Mouse (Mus musculus): ENCODE data around the gene Vmn2r25. TPM values are rescaled to one million over a fixed set of nuclear protein-coding genes. Genes with fewer than 3 reads are reported as not detected.
"Not testable (repeated sequence)": the region's sequence is repeated elsewhere in the genome, so short reads cannot be mapped to it uniquely, and the experiment has no call there.

Gene Vmn2r25
- polyA plus RNA-seq (2017; shearing (Covaris generic)), result not detected

DNA sequence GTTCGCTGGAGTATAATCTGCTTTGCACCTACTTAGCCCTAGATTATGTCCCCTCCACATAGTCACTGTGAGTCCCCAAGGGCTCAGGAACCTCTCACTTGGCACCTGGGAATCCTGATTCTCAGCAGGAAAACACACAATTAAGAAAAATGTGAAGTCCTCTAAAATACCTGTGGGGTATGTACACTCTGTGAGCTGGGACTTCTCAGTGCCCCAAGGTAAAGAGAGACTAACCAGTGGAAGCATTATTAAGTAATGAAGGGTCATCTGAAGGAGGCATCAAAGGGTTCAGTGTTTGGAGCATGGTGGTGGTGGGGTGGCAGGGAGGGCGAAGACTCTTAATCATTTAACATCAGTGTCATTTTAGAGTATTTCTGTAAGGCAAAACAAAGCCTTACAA is at the start of gene Vmn2r25:
Gene Vmn2r25 (minus strand): TSS at position 101 of the 400 bp plus-strand sequence.
- ATAC-seq, result not testable (repeated sequence)

DNA sequence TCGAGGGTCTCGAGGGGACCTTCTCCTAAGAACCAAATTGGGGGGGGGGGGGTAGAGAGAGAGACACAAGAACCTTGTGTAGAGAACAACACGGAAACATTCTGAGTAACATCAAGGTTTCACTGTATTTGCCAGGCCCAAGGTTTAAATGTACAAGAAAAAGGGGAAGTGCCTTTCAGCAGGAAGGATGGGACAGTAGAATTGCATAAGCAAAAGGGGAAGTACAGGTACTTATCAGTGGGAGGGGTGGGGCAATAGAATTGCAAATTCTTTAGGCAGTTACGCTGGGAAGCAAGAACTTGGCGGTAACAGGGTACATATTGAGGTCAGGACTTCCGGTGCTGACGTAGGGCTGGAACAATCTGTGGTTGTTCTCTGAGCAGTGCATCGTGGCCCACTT is 33.3 kb downstream of the Vmn2r25 start:
- no peak for ATAC-seq

DNA sequence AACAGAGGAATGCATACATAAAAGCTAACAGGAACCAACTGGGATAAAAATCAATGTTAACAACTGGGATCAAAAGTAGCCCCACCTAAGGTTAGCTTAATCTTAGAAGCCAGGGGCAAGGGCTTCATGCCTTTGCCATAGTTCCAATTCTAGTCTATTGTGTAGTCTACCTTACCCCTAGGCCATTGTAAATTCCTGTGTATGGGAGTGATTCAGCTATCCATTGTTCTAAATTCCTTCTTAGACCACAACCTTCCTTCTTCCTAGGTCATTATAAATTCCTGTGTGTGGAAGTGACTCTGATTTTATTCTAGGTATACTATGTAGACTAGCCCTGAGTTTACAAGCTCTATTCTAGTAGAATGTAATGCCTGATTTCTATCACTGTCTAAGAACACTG is 43.0 kb downstream of the Vmn2r25 start:
- ATAC-seq, result not testable (repeated sequence)

DNA sequence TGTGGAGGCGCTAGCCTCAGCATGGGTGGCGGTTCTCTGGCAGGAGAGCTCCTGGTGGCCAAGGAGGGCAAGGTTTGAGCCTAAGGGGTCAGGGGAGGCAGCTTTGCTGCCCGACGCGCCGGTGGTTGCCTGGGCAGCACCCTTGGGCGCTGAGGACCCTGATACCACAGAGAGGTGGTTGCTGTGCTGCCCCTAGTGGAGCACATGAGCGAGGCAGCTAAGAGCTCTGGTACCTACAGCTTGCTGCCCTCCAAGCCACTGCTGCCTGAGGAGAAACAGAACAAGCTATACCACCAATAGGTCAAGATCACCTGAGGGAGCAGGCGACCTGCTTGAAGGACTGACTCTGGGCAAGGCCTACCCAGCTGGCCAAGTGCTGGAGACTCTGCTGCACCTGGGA is 59.5 kb downstream of the Vmn2r25 start:
- no peak for ATAC-seq

DNA sequence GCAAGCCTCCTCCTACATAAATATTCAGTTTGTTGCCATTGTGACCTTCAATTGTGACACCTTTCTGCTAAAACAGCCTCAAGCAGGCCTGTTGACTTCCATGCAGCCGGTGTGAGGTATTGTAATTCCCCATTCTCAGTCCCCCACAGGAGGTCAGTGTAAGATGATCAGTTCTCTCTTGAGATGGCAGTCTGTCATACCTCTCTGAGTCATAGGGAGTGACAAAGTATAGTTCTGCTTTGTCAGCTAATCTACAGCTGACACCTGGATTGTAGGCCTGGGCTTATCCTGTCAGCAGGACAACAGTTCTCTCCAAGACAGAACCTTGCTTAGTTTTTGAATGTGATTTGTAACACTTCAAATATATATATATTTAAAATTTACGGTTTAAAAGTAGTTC is 68.4 kb downstream of the Vmn2r25 start:
- ATAC-seq, result no peak

DNA sequence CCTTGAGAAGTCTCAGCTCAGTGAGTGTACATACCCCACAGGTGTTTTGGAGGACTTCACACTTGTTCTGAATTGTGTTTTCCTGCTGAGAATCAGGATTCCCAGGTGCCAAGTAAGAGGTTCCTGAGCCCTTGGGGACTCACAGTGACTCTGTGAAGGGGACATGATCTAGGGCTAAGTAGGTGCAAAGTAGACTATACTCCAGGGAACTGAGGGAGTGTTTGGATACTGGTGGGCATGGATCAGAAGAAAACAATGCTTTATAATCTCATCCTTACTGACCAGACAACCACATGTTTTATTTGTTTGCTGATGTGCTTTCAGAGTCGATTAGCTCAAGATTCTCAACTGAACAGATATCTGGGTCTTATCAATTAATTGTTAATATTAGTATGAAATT is 74.7 kb downstream of the Vmn2r25 start, which contains the start of gene Vmn2r24:
Gene Vmn2r24 (plus strand): TSS at position 301 of the 400 bp plus-strand sequence.
- ATAC-seq, result no peak

Other genes starting within 250 kb of the Vmn2r25 start
- gene Vmn2r22, start 202.7 kb downstream of the Vmn2r25 start, polyA plus RNA-seq (2017; shearing (Covaris generic)), result under 1 TPM in 1 of 3 experiments, not detected in 2; 0.05 TPM
- gene Vmn2r23, start 150.8 kb downstream of the Vmn2r25 start, polyA plus RNA-seq (2017; shearing (Covaris generic)), result not detected
- gene Vmn2r24, start 74.6 kb downstream of the Vmn2r25 start, polyA plus RNA-seq (2017; shearing (Covaris generic)), result under 1 TPM in 2 of 3 experiments, not detected in 1; 0.08 to 0.12 TPM
- not detected for gene Vmn2r26, start 171.1 kb upstream of the Vmn2r25 start, polyA plus RNA-seq (2017; shearing (Covaris generic))